Mouse (Mus musculus) hindbrain, embryonic 11.5 days (tissue): ENCODE results near the gene Sept11. TPM values are rescaled to one million over a fixed set of nuclear protein-coding genes. Genes with fewer than 3 reads are reported as not detected.
A peak's percentile ranks its signal among the peaks of the same experiment; 100 is the strongest.

Source experiments
- ATAC-seq: fragments of 200-750 bp; cut with Nextera tagmentation; 2 replicates; pipeline ENCODE4 v1.8.0; 2017; ENCODE audit warnings: mild to moderate bottlenecking, moderate TSS enrichment, moderate library complexity; ENCODE audit not compliant: low FRiP score
- DNase-seq: peaks from one replicate; pipeline ENCODE4 v3.0.0-alpha.2; 2015; ENCODE audit warnings: low spot score
- H3K27ac ChIP-seq: fragments of 300-500 bp; sonication (generic); 2 replicates; pipeline ENCODE4 v1.5.1; 2014; ENCODE audit warnings: mild to moderate bottlenecking, low read depth, low read length
- H3K27me3 ChIP-seq: fragments of 300-500 bp; sonication (generic); 2 replicates; pipeline ENCODE4 v1.6.1; 2014; ENCODE audit warnings: mild to moderate bottlenecking, low read length, moderate library complexity, mixed read lengths; ENCODE audit not compliant: control insufficient read depth, insufficient read depth
- H3K36me3 ChIP-seq: fragments of 300-500 bp; sonication (generic); 2 replicates; pipeline ENCODE4 v1.6.1; 2014; ENCODE audit warnings: mild to moderate bottlenecking, low read length, moderate library complexity, mixed read lengths; ENCODE audit not compliant: control insufficient read depth, insufficient read depth
- H3K4me1 ChIP-seq: fragments of 300-500 bp; sonication (generic); replicated peaks from 2 replicates; pipeline ENCODE4 v1.6.1; 2014; ENCODE audit warnings: low read length, mixed read lengths; ENCODE audit not compliant: control insufficient read depth, insufficient read depth
- H3K4me2 ChIP-seq: fragments of 300-500 bp; sonication (generic); replicated peaks from 2 replicates; pipeline ENCODE4 v1.6.1; 2014; ENCODE audit warnings: mild to moderate bottlenecking, low read depth, low read length
- H3K4me3 ChIP-seq: fragments of 300-500 bp; sonication (generic); 2 replicates; pipeline ENCODE4 v1.5.1; 2014; ENCODE audit warnings: low read depth, low read length
- H3K9ac ChIP-seq: fragments of 300-500 bp; sonication (generic); 2 replicates; pipeline ENCODE4 v1.6.1; 2014; ENCODE audit warnings: low read depth, low read length
- H3K9me3 ChIP-seq: fragments of 300-500 bp; sonication (generic); 2 replicates; pipeline ENCODE4 v1.6.1; 2016; ENCODE audit warnings: low read length; ENCODE audit not compliant: control insufficient read depth
- WGBS: fragments of 180-500 bp; shearing (Covaris S2); extraction: QIAGEN DNeasy Blood & Tissue Kit; methylation state at CpG from one replicate; pipeline ENCODE4 v1.1.7; 2014; 5-methylcytosine and 5-hydroxymethylcytosine counted together
- polyA plus RNA-seq: library from polyadenylated mRNA; unstranded; fragments of >200 nt; fragmentation: Nextera tagmentation; extraction: Ambion mirVana; gene quantifications from 2 replicates; pipeline ENCODE4 v1.2.1, GENCODE M21; 2014

Gene Sept11
- polyA plus RNA-seq, 1 experiment from 2014 or later: 243 TPM

DNA sequence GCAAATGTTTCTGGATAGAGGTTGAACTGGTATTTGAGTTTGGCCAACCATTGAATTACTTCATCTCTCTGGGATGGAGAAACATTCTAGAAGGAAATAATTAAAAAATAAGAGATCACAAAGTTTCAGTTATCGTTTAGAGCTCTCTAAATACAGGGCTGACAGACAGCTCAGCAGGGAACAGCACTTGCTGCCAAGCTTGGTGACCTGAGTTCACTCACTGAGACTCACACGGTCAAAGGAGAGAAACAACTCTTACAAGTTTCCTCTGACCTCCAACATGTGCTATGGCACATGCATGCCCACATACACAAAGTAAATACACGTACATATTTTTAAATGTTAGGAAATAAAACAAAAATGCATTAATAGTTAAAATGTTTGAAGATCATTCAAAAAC, 96.4 kb downstream of the Sept11 start:
- no peaks in the 10 kb centered on the region for H3K9me3 ChIP-seq
- peaks cover 3% of the 10 kb centered on the region; the same call in 1 of the 2 replicates for H3K36me3 ChIP-seq
- ATAC-seq (no peak), DNase-seq (no peak)
- H3K4me2 ChIP-seq: no peak overlapping the region
- no peak overlapping the region for H3K27ac ChIP-seq
- H3K27me3 ChIP-seq: no peaks in the 10 kb centered on the region
- 66% methylated on average over 3 of the region's 3 CpGs for WGBS
- no peaks in the 10 kb centered on the region for H3K4me1 ChIP-seq
- H3K4me3 ChIP-seq: no peak overlapping the region
- H3K9ac ChIP-seq: no peak overlapping the region

DNA sequence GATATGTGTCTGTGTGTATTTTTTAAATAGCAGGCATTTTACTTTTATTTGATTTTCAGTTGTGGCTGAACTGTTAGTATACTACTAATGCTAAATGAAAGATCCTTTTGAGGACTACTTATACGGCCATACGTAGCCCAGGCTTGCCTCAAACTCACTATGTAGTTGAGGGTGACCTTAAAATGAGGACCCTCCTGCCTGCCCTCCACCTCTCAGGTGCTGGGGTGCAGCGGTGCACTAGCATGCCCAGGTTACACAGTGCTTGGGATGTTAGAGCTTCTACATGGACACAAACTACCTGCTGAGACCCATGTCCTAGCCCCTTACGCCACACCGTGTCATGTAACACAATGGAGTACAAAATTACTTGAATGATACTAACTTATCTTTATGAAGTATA, 97.2 kb downstream of the Sept11 start:
- peaks cover 3% of the 10 kb centered on the region; the same call in 1 of the 2 replicates for H3K36me3 ChIP-seq
- 96% methylated on average over 5 of the region's 5 CpGs for WGBS
- no peak for ATAC-seq

GRCm38 (mm10) chr5:93198232-93198631, 105.0 kb downstream of the Sept11 start:
- WGBS: 92% methylated on average over 3 of the region's 3 CpGs
- ATAC-seq: no peak

More for the DNA sequence above, 97.2 kb downstream of the Sept11 start:
- no peak for DNase-seq
- H3K9ac ChIP-seq: no peak overlapping the region
- H3K27me3 ChIP-seq: no peaks in the 10 kb centered on the region
- no peak overlapping the region for H3K27ac ChIP-seq
- no peaks in the 10 kb centered on the region for H3K4me1 ChIP-seq
- no peak overlapping the region for H3K4me2 ChIP-seq
- no peak overlapping the region for H3K4me3 ChIP-seq
- no peaks in the 10 kb centered on the region for H3K9me3 ChIP-seq

DNA sequence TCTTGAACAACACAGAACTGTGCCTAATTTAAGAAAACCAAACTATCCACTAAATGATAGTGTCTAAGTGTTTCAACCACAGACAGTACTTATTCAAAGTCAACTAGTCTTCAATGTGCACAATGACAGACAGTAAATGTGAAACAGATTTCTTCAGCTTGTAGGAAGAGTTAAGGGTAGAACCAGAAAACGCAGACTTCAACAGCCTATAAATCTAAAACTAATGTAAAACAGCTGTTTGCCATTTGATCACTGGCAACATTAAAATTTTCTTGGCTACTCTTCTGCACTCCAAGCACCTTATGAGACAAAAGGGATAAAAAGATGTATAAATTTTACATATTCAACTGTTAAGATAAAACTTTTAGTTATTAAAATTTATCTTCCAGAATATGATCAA, 107.9 kb downstream of the Sept11 start:
- Histone ChIP-seq H3K9me3 (no peaks in the 10 kb centered on the region), H3K4me3 (no peak overlapping the region), H3K9ac (no peak overlapping the region), H3K4me2 (no peak overlapping the region), H3K27me3 (no peaks in the 10 kb centered on the region), H3K36me3 (peaks cover 8% of the 10 kb centered on the region; the same call in 1 of the 2 replicates), H3K27ac (no peak overlapping the region), H3K4me1 (no peaks in the 10 kb centered on the region)
- no peak for DNase-seq
- ATAC-seq: no peak
- 81% methylated on average over 1 of the region's 1 CpGs for WGBS

More at GRCm38 (mm10) chr5:93198232-93198631, 105.0 kb downstream of the Sept11 start:
- no peak overlapping the region for H3K4me2 ChIP-seq
- no peaks in the 10 kb centered on the region for H3K9me3 ChIP-seq
- DNase-seq: no peak
- H3K4me1 ChIP-seq: no peaks in the 10 kb centered on the region
- no peak overlapping the region for H3K4me3 ChIP-seq
- H3K27me3 ChIP-seq: no peaks in the 10 kb centered on the region
- H3K27ac ChIP-seq: no peak overlapping the region
- no peak overlapping the region for H3K9ac ChIP-seq
- H3K36me3 ChIP-seq: peaks cover 8% of the 10 kb centered on the region; the same call in 1 of the 2 replicates

DNA sequence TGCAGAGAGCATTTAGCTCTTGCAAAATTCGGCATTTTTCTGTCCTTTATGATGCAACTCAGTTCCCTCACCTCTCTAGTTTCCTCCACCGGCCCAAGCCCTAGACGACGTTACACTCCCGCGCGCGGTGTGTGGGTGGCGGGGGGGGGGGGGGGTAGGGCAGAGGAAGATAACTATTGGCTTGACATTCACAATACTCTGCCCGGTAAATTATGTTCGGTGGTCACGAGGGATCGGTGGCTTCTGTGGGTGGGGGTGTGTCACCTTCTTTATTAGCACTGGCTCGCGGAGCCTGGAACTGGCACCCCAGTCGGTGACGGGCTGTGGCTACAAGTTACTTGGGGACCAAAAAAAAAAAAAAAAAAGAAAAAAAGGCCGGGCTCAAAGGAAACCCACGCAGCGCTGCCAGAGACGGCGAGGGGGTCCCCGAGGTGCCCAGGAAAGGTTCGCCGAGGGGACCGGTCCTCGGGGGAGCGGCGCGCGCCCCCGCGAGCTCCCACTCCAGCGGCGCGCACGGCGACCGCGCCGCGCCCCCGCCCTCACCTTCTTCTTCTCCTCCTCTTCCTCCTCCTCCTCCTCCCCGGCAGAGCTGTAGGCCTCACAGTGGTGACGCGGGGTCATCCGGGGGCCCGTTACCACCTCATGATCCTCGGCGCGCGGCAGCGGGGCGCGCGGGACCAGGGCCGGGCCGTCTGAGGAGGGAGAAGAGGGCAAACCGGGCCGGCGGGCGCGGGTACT, 112.3 kb downstream of the Sept11 start:
- DNase-seq (peak; percentile 60), ATAC-seq (peak; percentile 78)
- WGBS: 0% methylated on average over 54 of the region's 63 CpGs
- Histone ChIP-seq H3K4me2 (peak overlapping the region; percentile 71), H3K9me3 (no peaks in the 10 kb centered on the region), H3K27me3 (no peaks in the 10 kb centered on the region), H3K36me3 (0 out of 2 replicates have a peak, but pooled peaks cover 2% of the 10 kb centered on the region), H3K27ac (peak overlapping the region; percentile 89), H3K4me3 (peak overlapping the region; percentile 94), H3K4me1 (no peaks in the 10 kb centered on the region), H3K9ac (peak overlapping the region; percentile 92)

- under 1% methylated on average over 68 of the region's 79 CpGs for WGBS
- peak; percentile 96 for ATAC-seq
- peak within 1 kb of the TSS; percentile 71 for H3K4me2 ChIP-seq
- peak within 1 kb of the TSS; percentile 89 for H3K27ac ChIP-seq
- H3K9ac ChIP-seq: peak within 1 kb of the TSS; percentile 92
- peak; percentile 96 for DNase-seq
- H3K4me3 ChIP-seq: peak within 1 kb of the TSS; percentile 94
- H3K9me3 ChIP-seq: no peaks in the 10 kb centered on the region
- 0 out of 2 replicates have a peak, but pooled peaks cover 2% of the 10 kb centered on the region for H3K36me3 ChIP-seq
- H3K27me3 ChIP-seq: no peaks in the 10 kb centered on the region
- H3K4me1 ChIP-seq: no peaks in the 10 kb centered on the region
Observed at GRCm38 (mm10) chr5:93206109-93207005, 113.1 kb downstream of the Sept11 start, which contains the start of the genes Ccni and 2010109A12Rik. TSS of gene Ccni (minus strand) at chr5:93206495. TSS of gene 2010109A12Rik (plus strand) at chr5:93206518.

GRCm38 (mm10) chr5:93207006-93207348, 113.7 kb downstream of the Sept11 start:
- H3K9ac ChIP-seq: peak overlapping the region; percentile 92; the same call in 1 of the 2 replicates
- ATAC-seq: peak; percentile 48; the same call in 1 of the 2 replicates
- peak overlapping the region; percentile 94 for H3K4me3 ChIP-seq
- no peaks in the 10 kb centered on the region for H3K4me1 ChIP-seq
- H3K36me3 ChIP-seq: no peaks in the 10 kb centered on the region
- no peaks in the 10 kb centered on the region for H3K9me3 ChIP-seq
- H3K27ac ChIP-seq: peak overlapping the region; percentile 89
- H3K27me3 ChIP-seq: no peaks in the 10 kb centered on the region
- 12% methylated on average over 6 of the region's 6 CpGs for WGBS
- peak overlapping the region; percentile 23 for H3K4me2 ChIP-seq
- no peak for DNase-seq

DNA sequence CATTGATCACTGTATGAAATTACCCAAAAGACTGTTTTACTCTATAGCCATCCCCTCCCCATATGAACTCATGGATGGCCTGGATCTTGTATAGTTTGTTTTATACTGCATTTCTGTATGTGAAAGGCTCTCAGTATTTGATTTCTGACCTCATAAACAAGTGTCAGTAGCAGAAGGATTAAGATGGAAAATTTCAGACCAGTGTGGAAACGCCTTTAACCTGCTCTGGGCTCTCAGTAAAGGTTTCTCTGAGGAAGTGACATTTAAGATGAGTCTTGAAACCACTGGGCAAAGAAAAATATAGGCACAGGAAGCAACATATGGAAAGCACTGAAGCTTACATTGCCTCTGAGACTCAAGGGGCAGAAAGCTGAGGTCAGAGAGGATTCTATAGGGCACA, 114.3 kb downstream of the Sept11 start:
- Histone ChIP-seq H3K27me3 (no peaks in the 10 kb centered on the region), H3K27ac (no peak overlapping the region), H3K9ac (0 out of 2 replicates have a peak overlapping the region, but pooled peaks have one; percentile 16), H3K4me3 (no peak overlapping the region), H3K36me3 (no peaks in the 10 kb centered on the region), H3K9me3 (no peaks in the 10 kb centered on the region), H3K4me2 (no peak overlapping the region; the same call in 1 of the 2 replicates), H3K4me1 (no peaks in the 10 kb centered on the region)
- 69% methylated on average over 1 of the region's 1 CpGs for WGBS
- DNase-seq (no peak), ATAC-seq (no peak)
